Mouse (Mus musculus) mammary gland, adult 2 months (tissue): ENCODE results near the gene Gm2832. TPM values are rescaled to one million over a fixed set of nuclear protein-coding genes. Genes with fewer than 3 reads are reported as not detected.

Source experiments
- polyA plus RNA-seq: library from polyadenylated mRNA; depleted of rRNA; stranded (reverse); fragments of >200 nt; gene quantifications from 2 replicates; pipeline ENCODE4 v1.2.3, GENCODE M21; 2012; ENCODE audit warnings: low replicate concordance; rRNA removed

Gm2832 gene
- polyA plus RNA-seq, result not detected in 2 replicates

DNA sequence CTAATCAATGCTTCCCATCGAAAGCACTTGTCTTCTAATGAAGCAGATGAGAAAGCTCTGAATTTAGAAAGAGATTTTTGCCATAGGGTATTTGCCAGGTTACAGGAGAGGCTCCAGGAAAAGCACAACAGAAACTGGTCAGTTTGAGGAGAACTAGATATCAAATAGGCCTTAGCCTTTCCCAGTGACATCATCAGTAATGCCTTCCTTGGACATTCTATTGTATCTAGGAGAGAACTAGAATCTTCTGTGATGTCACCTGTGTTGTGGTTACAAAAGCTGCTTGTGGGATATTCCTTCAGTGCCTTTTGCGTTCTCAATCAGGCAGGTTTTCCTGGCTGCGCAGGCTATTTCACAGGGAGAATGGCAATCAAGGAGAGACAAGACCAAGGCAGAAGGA is at the start of gene Gm2832:
TSS of gene Gm2832 (plus strand) at position 301 of the 400 bp plus-strand sequence.

Other genes starting within 250 kb of the Gm2832 start
- gene Dydc2, start 209.6 kb upstream of the Gm2832 start, polyA plus RNA-seq, result not detected in 2 replicates
- gene Dydc1, start 205.9 kb upstream of the Gm2832 start, polyA plus RNA-seq, result not detected in 2 replicates
- 0.04 and 2.3 TPM in 2 replicates for gene Mat1a, start 173.8 kb upstream of the Gm2832 start, polyA plus RNA-seq
- gene Sftpa1, start 147.0 kb upstream of the Gm2832 start, polyA plus RNA-seq, result 0.16 and 0.24 TPM in 2 replicates
- gene Mbl1, start 127.3 kb upstream of the Gm2832 start, polyA plus RNA-seq, result 0.16 TPM in 1 of 2 replicates, not detected in the other
- 0.10 TPM in 1 of 2 replicates, not detected in the other for gene Sftpd, start 93.7 kb upstream of the Gm2832 start, polyA plus RNA-seq
- not detected in 2 replicates for gene Gm5798, start 69.8 kb downstream of the Gm2832 start, polyA plus RNA-seq
- gene Gm7945, start 107.6 kb downstream of the Gm2832 start, polyA plus RNA-seq, result not detected in 2 replicates
- gene Gm6482, start 129.5 kb downstream of the Gm2832 start, polyA plus RNA-seq, result not detected in 2 replicates
- gene Gm7954, start 174.7 kb downstream of the Gm2832 start, polyA plus RNA-seq, result not detected in 2 replicates
- gene Gm3486, start 210.7 kb downstream of the Gm2832 start, polyA plus RNA-seq, result not detected in 2 replicates